Mouse (Mus musculus) hematopoietic stem cell, adult 5-6 weeks (primary cell): ENCODE measurements around the gene Smim24. TPM values are rescaled to one million over a fixed set of nuclear protein-coding genes. Genes with fewer than 3 reads are reported as not detected.
A peak's percentile ranks its signal among the peaks of the same experiment; 100 is the strongest.

ENCODE experiments used
- ATAC-seq, 2 experiments: fragments of 125-278 bp in 1 of 2; replicated peaks in 1 of 2; 2 replicates each; pipeline ENCODE4 v1.8.0; 2016 to 2017; ENCODE audit warnings: inconsistent platforms in 2 of 2, mild to moderate bottlenecking in 2 of 2, moderate number of reproducible peaks in 2 of 2, low read depth in 1 of 2, moderate TSS enrichment in 1 of 2; ENCODE audit not compliant: low FRiP score in 2 of 2, poor library complexity in 2 of 2, severe bottlenecking in 2 of 2, insufficient read depth in 1 of 2, low TSS enrichment in 1 of 2
- total RNA-seq: library from RNA; stranded (forward); fragments of 172-1452, 232-1000 nt; gene quantifications from 2 replicates; pipeline ENCODE4 v1.2.3, GENCODE M21; 2017

Smim24 gene
- total RNA-seq, 1 experiment from 2014 or later, result 17.4 TPM

- no peak for ATAC-seq
Observed at GRCm38 (mm10) chr10:81425236-81425850, 32.5 kb downstream of the Smim24 start.

- no peak for ATAC-seq
Observed at GRCm38 (mm10) chr10:81426081-81426671, 33.3 kb downstream of the Smim24 start.

DNA sequence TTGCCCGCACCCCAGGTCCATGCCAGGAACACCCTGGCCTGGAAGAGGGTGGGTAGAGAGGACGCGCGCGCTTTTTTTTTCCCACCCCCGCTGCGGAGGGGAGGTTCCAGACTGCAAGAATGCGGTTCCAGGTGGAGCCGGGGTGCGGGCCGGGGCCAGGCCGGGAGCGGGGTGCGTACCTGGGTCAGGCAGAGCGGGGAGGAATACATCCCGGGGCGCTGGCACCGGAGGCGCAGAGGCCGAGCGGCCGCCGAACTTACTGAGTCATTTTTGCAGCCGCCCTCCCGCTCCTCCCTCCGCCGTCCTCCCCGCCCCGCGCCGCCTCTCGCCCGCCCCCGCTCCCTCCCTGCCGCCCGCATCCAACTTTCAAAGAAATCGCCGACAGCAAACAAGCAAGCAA is 34.0 kb downstream of the Smim24 start:
- no peak for ATAC-seq

- no peak for ATAC-seq
Observed at GRCm38 (mm10) chr10:81427327-81427726, 34.5 kb downstream of the Smim24 start.

- ATAC-seq, result no peak
Observed at GRCm38 (mm10) chr10:81427804-81428506, 35.1 kb downstream of the Smim24 start.

GRCm38 (mm10) chr10:81428507-81428870 is 35.6 kb downstream of the Smim24 start:
- no peak for ATAC-seq

- ATAC-seq, result no peak
Observed at GRCm38 (mm10) chr10:81429092-81429491, 36.2 kb downstream of the Smim24 start.

- peak; percentile 40 to 44 for ATAC-seq
Observed at GRCm38 (mm10) chr10:81429605-81430061, 36.8 kb downstream of the Smim24 start.

- no peak for ATAC-seq
Observed at GRCm38 (mm10) chr10:81430141-81430830, 37.4 kb downstream of the Smim24 start.

GRCm38 (mm10) chr10:81430831-81431525 is 38.1 kb downstream of the Smim24 start:
- no peak for ATAC-seq

GRCm38 (mm10) chr10:81431526-81432168 is 38.8 kb downstream of the Smim24 start:
- no peak; a peak in 1 of 4 replicates for ATAC-seq

DNA sequence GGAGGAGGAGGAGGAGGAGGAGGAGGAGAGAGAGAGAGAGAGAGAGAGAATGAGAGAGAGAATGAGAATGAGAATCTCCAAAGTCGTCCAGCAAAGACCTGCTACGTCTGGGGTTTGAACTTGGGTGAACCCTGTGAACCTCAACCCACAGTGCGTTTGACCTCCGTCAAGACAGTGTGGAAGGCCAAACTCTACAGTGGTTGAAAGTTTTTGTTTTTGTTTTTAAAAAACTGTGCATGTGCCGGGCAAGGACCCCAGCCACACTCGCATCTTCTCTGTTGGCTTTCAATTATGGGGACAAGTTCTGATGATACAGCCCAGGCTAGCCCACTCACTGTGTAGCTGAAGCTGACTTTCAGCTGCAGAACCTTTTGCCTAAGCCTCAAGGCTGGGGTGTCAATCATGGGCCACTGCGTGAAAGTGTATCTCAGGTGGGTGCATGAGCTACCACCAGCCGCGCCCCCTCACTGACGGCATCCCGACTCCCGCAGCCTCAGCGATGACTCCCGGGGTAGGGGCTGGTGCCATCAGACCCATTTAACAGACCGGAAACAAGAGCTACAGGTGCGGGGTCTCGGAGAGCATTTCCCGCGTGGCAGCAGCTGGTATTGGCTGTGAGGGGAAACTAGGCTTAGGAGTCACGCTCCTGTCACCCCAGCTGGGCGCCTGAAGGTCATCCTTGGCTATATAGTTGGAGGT is 39.5 kb downstream of the Smim24 start:
- ATAC-seq, result no peak

DNA sequence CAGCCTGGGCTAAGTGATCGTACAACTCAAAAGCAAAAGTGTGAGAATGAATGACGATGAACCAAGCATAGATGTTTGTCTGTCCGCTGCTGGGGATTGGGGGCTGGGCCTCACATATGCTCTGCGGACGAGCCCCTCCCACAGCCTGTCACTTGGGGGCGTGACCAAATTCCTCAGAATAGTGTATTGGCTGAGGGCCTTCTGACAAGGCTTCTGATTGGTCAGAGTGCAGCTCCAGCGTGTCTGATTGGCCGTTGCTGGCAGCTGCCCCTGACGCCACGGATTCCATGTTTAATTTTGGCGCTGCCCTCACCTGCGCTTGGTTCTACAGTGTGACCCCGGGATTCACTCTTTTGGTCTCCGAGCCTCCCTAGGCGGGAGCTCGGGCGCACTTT is 40.0 kb downstream of the Smim24 start:
- peak; percentile 80 to 88 for ATAC-seq

DNA sequence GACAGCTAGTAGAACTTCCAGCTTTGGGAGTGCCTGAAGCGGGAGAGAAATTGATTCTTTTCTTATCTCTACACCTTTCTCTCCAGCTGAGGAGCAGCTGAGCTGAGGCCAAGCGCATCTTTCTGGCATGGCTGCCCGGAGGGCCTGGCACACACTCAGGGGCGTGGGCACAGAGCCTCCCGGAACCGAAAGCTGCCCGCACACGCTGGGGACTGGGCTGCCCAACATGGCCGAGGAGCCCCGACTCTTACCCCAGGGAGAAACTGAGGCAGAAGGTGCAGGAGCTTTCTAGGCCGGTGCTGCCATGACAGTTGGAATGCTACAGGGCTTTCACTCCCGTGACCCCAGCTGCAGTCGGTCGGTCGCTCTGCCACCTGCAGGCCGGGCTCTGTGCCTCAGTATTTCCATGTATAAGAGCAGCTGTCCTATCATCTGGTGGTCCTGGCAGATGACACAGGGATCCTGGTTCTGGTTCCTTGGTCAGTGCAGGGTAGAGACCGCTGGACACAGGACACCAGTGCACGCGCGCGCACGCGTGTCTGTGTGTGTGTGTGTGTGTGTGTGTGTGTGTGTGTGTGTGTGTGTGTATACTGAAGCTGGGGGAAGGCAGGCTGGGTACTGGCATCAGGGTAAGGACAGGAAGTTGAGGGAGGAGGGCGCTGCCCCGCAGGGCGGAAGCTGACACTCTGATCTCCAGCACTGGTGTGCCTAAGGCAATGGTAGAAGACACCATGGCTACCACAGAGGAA is 40.9 kb downstream of the Smim24 start:
- ATAC-seq, result peak; percentile 42 to 50; a peak in 3 of 4 replicates

DNA sequence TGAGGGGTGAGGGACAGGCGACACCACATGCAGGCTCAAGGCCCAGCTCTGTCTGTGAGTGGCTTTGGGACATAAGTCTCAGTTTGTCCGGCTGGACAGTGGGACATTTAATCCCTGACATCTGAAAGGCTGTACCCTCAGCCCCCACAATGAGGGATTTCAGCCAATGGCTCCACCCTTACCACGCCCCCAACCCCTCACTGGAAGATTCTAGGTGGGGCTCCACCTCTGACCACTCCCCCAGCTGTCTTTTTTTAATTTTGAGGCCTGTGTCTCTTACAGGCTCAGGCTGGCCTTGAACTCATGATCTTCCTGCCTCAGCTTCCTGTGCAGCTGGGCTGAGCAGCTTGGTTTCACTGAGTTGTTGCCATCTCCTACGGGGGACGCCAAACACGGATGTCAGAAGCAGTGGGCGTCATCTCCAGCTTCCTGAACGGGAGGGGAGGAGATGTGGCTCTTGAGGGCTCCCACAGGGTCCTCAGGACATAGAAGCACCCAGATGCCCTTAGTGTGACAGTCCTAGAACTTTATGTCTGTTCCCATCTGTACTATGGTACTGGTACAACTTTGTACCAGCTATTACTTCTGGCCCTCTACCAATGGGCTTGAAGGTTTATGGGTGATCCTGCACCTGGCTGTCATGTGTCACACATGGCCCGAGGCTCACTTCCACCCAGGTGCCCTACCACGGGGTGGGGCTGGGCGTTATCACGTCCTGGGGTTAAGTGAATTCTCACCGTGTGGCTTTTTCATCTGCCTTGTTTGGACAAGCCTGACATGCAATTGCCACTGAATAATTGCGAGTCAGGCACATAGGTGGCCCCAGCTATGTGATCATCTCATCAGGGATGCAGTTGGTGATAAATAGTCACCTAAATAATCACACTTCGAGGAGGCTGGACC is 41.8 kb downstream of the Smim24 start:
- no peak for ATAC-seq
